Mouse (Mus musculus) adrenal gland, postnatal 36 days (tissue): ENCODE measurements around the gene Zfp366. TPM values are rescaled to one million over a fixed set of nuclear protein-coding genes. Genes with fewer than 3 reads are reported as not detected.

Source experiments
- DNase-seq, 2 experiments: peaks; one replicate each; pipeline ENCODE4 v3.0.0; 2021; ENCODE audit warnings: mixed read lengths in 1 of 2
- total RNA-seq, 2 experiments: library from RNA; stranded (reverse); gene quantifications; 2 replicates each; pipeline ENCODE4 v1.2.3; 2021

The Zfp366 gene
- total RNA-seq, 2 experiments from 2014 or later, result 3.4 to 10.1 TPM

GRCm38 (mm10) chr13:99250806-99251205, 66.2 kb downstream of the Zfp366 start:
- no peak for DNase-seq

- no peak for DNase-seq
Measured at GRCm38 (mm10) chr13:99254215-99254614, 69.6 kb downstream of the Zfp366 start.

GRCm38 (mm10) chr13:99254781-99255180, 70.2 kb downstream of the Zfp366 start:
- DNase-seq, result no peak

GRCm38 (mm10) chr13:99256916-99257315, 72.3 kb downstream of the Zfp366 start:
- no peak for DNase-seq

GRCm38 (mm10) chr13:99258677-99259076, 74.1 kb downstream of the Zfp366 start:
- no peak for DNase-seq

- DNase-seq, result no peak
Measured at GRCm38 (mm10) chr13:99259502-99260174, 75.0 kb downstream of the Zfp366 start.

- DNase-seq, result no peak
Measured at GRCm38 (mm10) chr13:99262406-99262805, 77.8 kb downstream of the Zfp366 start.

GRCm38 (mm10) chr13:99263159-99263783, 78.6 kb downstream of the Zfp366 start:
- DNase-seq, result no peak

GRCm38 (mm10) chr13:99264483-99264882, 79.9 kb downstream of the Zfp366 start:
- DNase-seq, result no peak

GRCm38 (mm10) chr13:99272046-99272445, 87.4 kb downstream of the Zfp366 start:
- no peak for DNase-seq

GRCm38 (mm10) chr13:99277521-99277920, 92.9 kb downstream of the Zfp366 start:
- no peak for DNase-seq

- DNase-seq, result no peak
Measured at GRCm38 (mm10) chr13:99278511-99278910, 93.9 kb downstream of the Zfp366 start.

GRCm38 (mm10) chr13:99279351-99279750, 94.7 kb downstream of the Zfp366 start:
- DNase-seq, result peak; percentile 84 to 85

- DNase-seq, result no peak
Measured at GRCm38 (mm10) chr13:99282961-99283360, 98.3 kb downstream of the Zfp366 start.

- no peak for DNase-seq
Measured at GRCm38 (mm10) chr13:99283916-99284315, 99.3 kb downstream of the Zfp366 start.

- DNase-seq, result no peak
Measured at GRCm38 (mm10) chr13:99284400-99285160, 100.0 kb downstream of the Zfp366 start.

GRCm38 (mm10) chr13:99285241-99285640, 100.6 kb downstream of the Zfp366 start:
- no peak for DNase-seq

GRCm38 (mm10) chr13:99287207-99287606, 102.6 kb downstream of the Zfp366 start:
- DNase-seq, result no peak

GRCm38 (mm10) chr13:99287786-99288185, 103.2 kb downstream of the Zfp366 start:
- no peak for DNase-seq

GRCm38 (mm10) chr13:99290766-99291165, 106.1 kb downstream of the Zfp366 start:
- no peak for DNase-seq

GRCm38 (mm10) chr13:99294176-99294575, 109.6 kb downstream of the Zfp366 start:
- no peak for DNase-seq

GRCm38 (mm10) chr13:99299921-99300320, 115.3 kb downstream of the Zfp366 start:
- DNase-seq, result no peak
